Mouse (Mus musculus): ENCODE results near the gene Izumo2. TPM values are rescaled to one million over a fixed set of nuclear protein-coding genes. Genes with fewer than 3 reads are reported as not detected.

Gene Izumo2
- total and polyA plus RNA-seq, 3 experiments = not detected

DNA sequence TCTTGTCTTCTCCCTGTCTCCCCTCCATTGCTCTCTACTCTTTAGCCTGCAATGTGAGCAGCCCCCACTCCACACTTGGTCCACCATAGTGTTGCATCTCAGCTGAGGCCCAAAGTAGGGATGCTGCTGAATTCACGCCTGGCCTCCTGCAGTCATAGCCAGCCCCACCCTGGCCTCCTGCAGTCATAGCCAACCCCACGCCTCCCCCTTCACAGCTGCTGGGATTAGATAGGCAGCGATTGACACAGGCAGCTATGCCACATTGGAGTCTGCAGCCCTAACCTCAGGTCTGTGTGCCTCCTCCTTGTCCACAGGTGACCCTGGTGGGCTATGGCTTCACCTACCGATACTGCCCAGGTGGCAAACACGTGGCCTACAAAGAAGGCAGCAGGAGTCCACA lies 59.6 kb downstream of the Izumo2 start (continued):
- no peak for TF ChIP-seq SIN3A (IDR thresholded peaks at IDR 0.05; ENCODE audit: low read length)

Other genes starting within 250 kb of the Izumo2 start
- not detected in 2 replicates for gene Aspdh, start 243.4 kb upstream of the Izumo2 start, total RNA-seq (2012; rRNA removed)
- gene Aspdh, start 243.4 kb upstream of the Izumo2 start, polyA plus RNA-seq (2012; ENCODE audit: insufficient read depth in 1 of 2, insufficient read length in 2 of 2, low read depth in 1 of 2, low replicate concordance in 2 of 2, missing spikeins in 1 of 2) = under 1 TPM in 1 of 2 experiments, not detected in 1; 0.89 TPM
- 58.4 and 95.5 TPM in 2 replicates for gene Josd2, start 240.8 kb upstream of the Izumo2 start, total RNA-seq (2012; rRNA removed)
- 100 to 1,000 TPM in 1 of 2 experiments, not detected in 1; 141 TPM for gene Josd2, start 240.8 kb upstream of the Izumo2 start, polyA plus RNA-seq (2012; ENCODE audit: insufficient read depth in 1 of 2, insufficient read length in 2 of 2, low read depth in 1 of 2, low replicate concordance in 2 of 2, missing spikeins in 1 of 2)
- 81.3 and 91.4 TPM in 2 replicates for gene Emc10, start 212.2 kb upstream of the Izumo2 start, total RNA-seq (2012; rRNA removed)
- 100 to 1,000 TPM in 1 of 2 experiments, not detected in 1; 149 TPM for gene Emc10, start 212.2 kb upstream of the Izumo2 start, polyA plus RNA-seq (2012; ENCODE audit: insufficient read depth in 1 of 2, insufficient read length in 2 of 2, low read depth in 1 of 2, low replicate concordance in 2 of 2, missing spikeins in 1 of 2)
- 0.69 and 1.2 TPM in 2 replicates for gene Fam71e1, start 212.2 kb upstream of the Izumo2 start, total RNA-seq (2012; rRNA removed)
- gene Fam71e1, start 212.2 kb upstream of the Izumo2 start, polyA plus RNA-seq (2012; ENCODE audit: insufficient read depth in 1 of 2, insufficient read length in 2 of 2, low read depth in 1 of 2, low replicate concordance in 2 of 2, missing spikeins in 1 of 2) = 1 to 10 TPM in 1 of 2 experiments, not detected in 1; 2.0 TPM
- not detected in 2 replicates for gene Mybpc2, start 184.1 kb upstream of the Izumo2 start, total RNA-seq (2012; rRNA removed)
- not detected for gene Mybpc2, start 184.1 kb upstream of the Izumo2 start, polyA plus RNA-seq (2012; ENCODE audit: insufficient read depth in 1 of 2, insufficient read length in 2 of 2, low read depth in 1 of 2, low replicate concordance in 2 of 2, missing spikeins in 1 of 2)
- 0.04 and 0.10 TPM in 2 replicates for gene Spib, start 176.7 kb upstream of the Izumo2 start, total RNA-seq (2012; rRNA removed)
- under 1 TPM in 1 of 2 experiments, not detected in 1; 0.13 TPM for gene Spib, start 176.7 kb upstream of the Izumo2 start, polyA plus RNA-seq (2012; ENCODE audit: insufficient read depth in 1 of 2, insufficient read length in 2 of 2, low read depth in 1 of 2, low replicate concordance in 2 of 2, missing spikeins in 1 of 2)
- gene Pold1, start 159.9 kb upstream of the Izumo2 start, total RNA-seq (2012; rRNA removed) = 82.6 and 87.8 TPM in 2 replicates
- 100 to 1,000 TPM in 1 of 2 experiments, not detected in 1; 104 TPM for gene Pold1, start 159.9 kb upstream of the Izumo2 start, polyA plus RNA-seq (2012; ENCODE audit: insufficient read depth in 1 of 2, insufficient read length in 2 of 2, low read depth in 1 of 2, low replicate concordance in 2 of 2, missing spikeins in 1 of 2)
- 42.3 and 49.7 TPM in 2 replicates for gene Nr1h2, start 154.8 kb upstream of the Izumo2 start, total RNA-seq (2012; rRNA removed)
- gene Nr1h2, start 154.8 kb upstream of the Izumo2 start, polyA plus RNA-seq (2012; ENCODE audit: insufficient read depth in 1 of 2, insufficient read length in 2 of 2, low read depth in 1 of 2, low replicate concordance in 2 of 2, missing spikeins in 1 of 2) = 10 to 100 TPM in 1 of 2 experiments, not detected in 1; 82.3 TPM
- 0.23 TPM in 1 of 2 replicates, not detected in the other for gene Napsa, start 136.4 kb upstream of the Izumo2 start, total RNA-seq (2012; rRNA removed)
- gene Napsa, start 136.4 kb upstream of the Izumo2 start, polyA plus RNA-seq (2012; ENCODE audit: insufficient read depth in 1 of 2, insufficient read length in 2 of 2, low read depth in 1 of 2, low replicate concordance in 2 of 2, missing spikeins in 1 of 2) = under 1 TPM in 1 of 2 experiments, not detected in 1; 0.33 TPM
- gene Kcnc3, start 118.1 kb upstream of the Izumo2 start, total RNA-seq (2012; rRNA removed) = not detected in 2 replicates
- gene Kcnc3, start 118.1 kb upstream of the Izumo2 start, polyA plus RNA-seq (2012; ENCODE audit: insufficient read depth in 1 of 2, insufficient read length in 2 of 2, low read depth in 1 of 2, low replicate concordance in 2 of 2, missing spikeins in 1 of 2) = not detected
- gene Myh14, start 37.9 kb upstream of the Izumo2 start, total RNA-seq (2012; rRNA removed) = under 0.01 and 0.07 TPM in 2 replicates
- under 1 TPM in 1 of 2 experiments, not detected in 1; 0.08 TPM for gene Myh14, start 37.9 kb upstream of the Izumo2 start, polyA plus RNA-seq (2012; ENCODE audit: insufficient read depth in 1 of 2, insufficient read length in 2 of 2, low read depth in 1 of 2, low replicate concordance in 2 of 2, missing spikeins in 1 of 2)
- gene Vrk3, start 39.7 kb downstream of the Izumo2 start, total RNA-seq (2012; rRNA removed) = 24.9 and 25.7 TPM in 2 replicates
- gene Vrk3, start 39.7 kb downstream of the Izumo2 start, polyA plus RNA-seq (2012; ENCODE audit: insufficient read depth in 1 of 2, insufficient read length in 2 of 2, low read depth in 1 of 2, low replicate concordance in 2 of 2, missing spikeins in 1 of 2) = 10 to 100 TPM in 1 of 2 experiments, not detected in 1; 55.6 TPM
- gene Zfp473, start 42.3 kb downstream of the Izumo2 start, total RNA-seq (2012; rRNA removed) = 0.65 and 1.3 TPM in 2 replicates
- gene Zfp473, start 42.3 kb downstream of the Izumo2 start, polyA plus RNA-seq (2012; ENCODE audit: insufficient read depth in 1 of 2, insufficient read length in 2 of 2, low read depth in 1 of 2, low replicate concordance in 2 of 2, missing spikeins in 1 of 2) = under 1 TPM in 1 of 2 experiments, not detected in 1; 0.96 TPM
- gene Nup62, start 107.3 kb downstream of the Izumo2 start, total RNA-seq (2012; rRNA removed) = 136 and 137 TPM in 2 replicates
- 100 to 1,000 TPM in 1 of 2 experiments, not detected in 1; 235 TPM for gene Nup62, start 107.3 kb downstream of the Izumo2 start, polyA plus RNA-seq (2012; ENCODE audit: insufficient read depth in 1 of 2, insufficient read length in 2 of 2, low read depth in 1 of 2, low replicate concordance in 2 of 2, missing spikeins in 1 of 2)
- 0.73 and 0.92 TPM in 2 replicates for gene Il4i1, start 107.6 kb downstream of the Izumo2 start, total RNA-seq (2012; rRNA removed)
- gene Il4i1, start 107.6 kb downstream of the Izumo2 start, polyA plus RNA-seq (2012; ENCODE audit: insufficient read depth in 1 of 2, insufficient read length in 2 of 2, low read depth in 1 of 2, low replicate concordance in 2 of 2, missing spikeins in 1 of 2) = under 1 TPM in 1 of 2 experiments, not detected in 1; 0.54 TPM
- gene Atf5, start 107.9 kb downstream of the Izumo2 start, total RNA-seq (2012; rRNA removed) = 17.6 and 19.6 TPM in 2 replicates
- 10 to 100 TPM in 1 of 2 experiments, not detected in 1; 95.5 TPM for gene Atf5, start 107.9 kb downstream of the Izumo2 start, polyA plus RNA-seq (2012; ENCODE audit: insufficient read depth in 1 of 2, insufficient read length in 2 of 2, low read depth in 1 of 2, low replicate concordance in 2 of 2, missing spikeins in 1 of 2)
- gene Akt1s1, start 140.2 kb downstream of the Izumo2 start, total RNA-seq (2012; rRNA removed) = 32.0 and 37.3 TPM in 2 replicates
- gene Akt1s1, start 140.2 kb downstream of the Izumo2 start, polyA plus RNA-seq (2012; ENCODE audit: insufficient read depth in 1 of 2, insufficient read length in 2 of 2, low read depth in 1 of 2, low replicate concordance in 2 of 2, missing spikeins in 1 of 2) = 10 to 100 TPM in 1 of 2 experiments, not detected in 1; 71.8 TPM
- 16.7 and 16.9 TPM in 2 replicates for gene Tbc1d17, start 140.3 kb downstream of the Izumo2 start, total RNA-seq (2012; rRNA removed)
- gene Tbc1d17, start 140.3 kb downstream of the Izumo2 start, polyA plus RNA-seq (2012; ENCODE audit: insufficient read depth in 1 of 2, insufficient read length in 2 of 2, low read depth in 1 of 2, low replicate concordance in 2 of 2, missing spikeins in 1 of 2) = 10 to 100 TPM in 1 of 2 experiments, not detected in 1; 29.5 TPM
- 39.3 and 49.9 TPM in 2 replicates for gene Pnkp, start 148.4 kb downstream of the Izumo2 start, total RNA-seq (2012; rRNA removed)
- gene Pnkp, start 148.4 kb downstream of the Izumo2 start, polyA plus RNA-seq (2012; ENCODE audit: insufficient read depth in 1 of 2, insufficient read length in 2 of 2, low read depth in 1 of 2, low replicate concordance in 2 of 2, missing spikeins in 1 of 2) = 10 to 100 TPM in 1 of 2 experiments, not detected in 1; 45.6 TPM
- gene Ptov1, start 161.0 kb downstream of the Izumo2 start, total RNA-seq (2012; rRNA removed) = 44.1 and 46.4 TPM in 2 replicates
- gene Ptov1, start 161.0 kb downstream of the Izumo2 start, polyA plus RNA-seq (2012; ENCODE audit: insufficient read depth in 1 of 2, insufficient read length in 2 of 2, low read depth in 1 of 2, low replicate concordance in 2 of 2, missing spikeins in 1 of 2) = 100 to 1,000 TPM in 1 of 2 experiments, not detected in 1; 168 TPM
- gene Med25, start 184.0 kb downstream of the Izumo2 start, total RNA-seq (2012; rRNA removed) = 50.5 and 53.9 TPM in 2 replicates
- 100 to 1,000 TPM in 1 of 2 experiments, not detected in 1; 118 TPM for gene Med25, start 184.0 kb downstream of the Izumo2 start, polyA plus RNA-seq (2012; ENCODE audit: insufficient read depth in 1 of 2, insufficient read length in 2 of 2, low read depth in 1 of 2, low replicate concordance in 2 of 2, missing spikeins in 1 of 2)
- gene Fuz, start 187.3 kb downstream of the Izumo2 start, total RNA-seq (2012; rRNA removed) = 6.8 and 9.4 TPM in 2 replicates
- 10 to 100 TPM in 1 of 2 experiments, not detected in 1; 18.1 TPM for gene Fuz, start 187.3 kb downstream of the Izumo2 start, polyA plus RNA-seq (2012; ENCODE audit: insufficient read depth in 1 of 2, insufficient read length in 2 of 2, low read depth in 1 of 2, low replicate concordance in 2 of 2, missing spikeins in 1 of 2)
- gene Ap2a1, start 220.8 kb downstream of the Izumo2 start, total RNA-seq (2012; rRNA removed) = 54.0 and 54.4 TPM in 2 replicates
- 100 to 1,000 TPM in 1 of 2 experiments, 10 to 100 TPM in 1; 73.1 to 107 TPM for gene Ap2a1, start 220.8 kb downstream of the Izumo2 start, polyA plus RNA-seq (2012; ENCODE audit: insufficient read depth in 1 of 2, insufficient read length in 2 of 2, low read depth in 1 of 2, low replicate concordance in 2 of 2, missing spikeins in 1 of 2)
- gene Tsks, start 234.5 kb downstream of the Izumo2 start, total RNA-seq (2012; rRNA removed) = 0.10 TPM in 1 of 2 replicates, not detected in the other
- under 1 TPM in 1 of 2 experiments, not detected in 1; 0.08 TPM for gene Tsks, start 234.5 kb downstream of the Izumo2 start, polyA plus RNA-seq (2012; ENCODE audit: insufficient read depth in 1 of 2, insufficient read length in 2 of 2, low read depth in 1 of 2, low replicate concordance in 2 of 2, missing spikeins in 1 of 2)

Data from MEL (cell line).